Mouse (Mus musculus) lung, postnatal 0 days (tissue): ENCODE measurements around the gene Lhb. TPM values are rescaled to one million over a fixed set of nuclear protein-coding genes. Genes with fewer than 3 reads are reported as not detected.

Experiments used
- ATAC-seq: fragments of 200-750 bp; cut with Nextera tagmentation; 2 replicates; pipeline ENCODE4 v1.8.0; 2017; ENCODE audit warnings: moderate library complexity
- DNase-seq: peaks from one replicate; pipeline ENCODE4 v3.0.0-alpha.2; 2016; ENCODE audit warnings: low spot score
- H3K27ac ChIP-seq: fragments of 300-500 bp; sonication (generic); 2 replicates; pipeline ENCODE4 v1.5.1; 2014; ENCODE audit warnings: antibody characterized with exemption, mild to moderate bottlenecking, low read length, mixed read lengths
- H3K27me3 ChIP-seq: fragments of 300-500 bp; sonication (generic); replicated peaks from 2 replicates; pipeline ENCODE4 v1.6.1; 2014; ENCODE audit warnings: low read length, mixed read lengths; ENCODE audit not compliant: insufficient read depth
- H3K36me3 ChIP-seq: fragments of 300-500 bp; sonication (generic); 2 replicates; pipeline ENCODE4 v1.6.1; 2014; ENCODE audit warnings: low read length, mixed read lengths; ENCODE audit not compliant: insufficient read depth
- H3K4me1 ChIP-seq: fragments of 300-500 bp; sonication (generic); 2 replicates; pipeline ENCODE4 v1.6.1; 2014; ENCODE audit warnings: antibody characterized with exemption, low read depth, low read length, mixed read lengths; ENCODE audit not compliant: insufficient read depth
- H3K4me2 ChIP-seq: fragments of 300-500 bp; sonication (generic); replicated peaks from 2 replicates; pipeline ENCODE4 v1.6.1; 2014; ENCODE audit warnings: low read depth, mild to moderate bottlenecking, low read length, moderate library complexity, mixed read lengths
- H3K4me3 ChIP-seq: fragments of 300-500 bp; sonication (generic); 2 replicates; pipeline ENCODE4 v1.5.1; 2014; ENCODE audit warnings: low read depth, low read length
- H3K9ac ChIP-seq: fragments of 300-500 bp; sonication (generic); replicated peaks from 2 replicates; pipeline ENCODE4 v1.6.1; 2014; ENCODE audit warnings: low read depth, mild to moderate bottlenecking
- H3K9me3 ChIP-seq: fragments of 300-500 bp; sonication (generic); 2 replicates; pipeline ENCODE4 v1.6.1; 2016; ENCODE audit warnings: low read length, mixed read lengths
- CTCF ChIP-seq: IDR thresholded peaks from 2 replicates; pipeline ENCODE4 v1.5.1; 2016; ENCODE audit warnings: antibody characterized with exemption, mild to moderate bottlenecking
- EP300 ChIP-seq: IDR thresholded peaks from 2 replicates; pipeline ENCODE4 v1.6.1; 2016; ENCODE audit warnings: antibody characterized with exemption, mild to moderate bottlenecking, control low read depth
- WGBS: fragments of 180-500 bp; shearing (Covaris S2); extraction: QIAGEN DNeasy Blood & Tissue Kit; methylation state at CpG from one replicate; pipeline ENCODE4 v1.1.7; 2014; 5-methylcytosine and 5-hydroxymethylcytosine counted together
- polyA plus RNA-seq: library from polyadenylated mRNA; unstranded; fragments of >200 nt; fragmentation: Nextera tagmentation; extraction: Ambion mirVana; gene quantifications from 2 replicates; pipeline ENCODE4 v1.2.1, GENCODE M21; 2015

The Lhb gene
- polyA plus RNA-seq, 1 experiment from 2014 or later = 4.7 TPM

GRCm38 (mm10) chr7:45463987-45464778, 43.6 kb downstream of the Lhb start:
- Histone ChIP-seq H3K9ac (no peak overlapping the region), H3K4me1 (peaks cover 17% of the 10 kb centered on the region; the same call in 1 of the 2 replicates), H3K4me3 (no peak overlapping the region), H3K4me2 (no peak overlapping the region), H3K27me3 (no peaks in the 10 kb centered on the region), H3K9me3 (no peaks in the 10 kb centered on the region), H3K27ac (no peak overlapping the region), H3K36me3 (peaks cover 6% of the 10 kb centered on the region; the same call in 1 of the 2 replicates)
- ATAC-seq = no peak
- TF ChIP-seq CTCF = no peak
- TF ChIP-seq EP300 = no peak
- WGBS = 92% methylated on average over 7 of the region's 7 CpGs
- no peak for DNase-seq

GRCm38 (mm10) chr7:45465112-45465511, 44.5 kb downstream of the Lhb start:
- Histone ChIP-seq H3K27ac (no peak overlapping the region), H3K4me1 (peaks cover 16% of the 10 kb centered on the region; the same call in 1 of the 2 replicates), H3K9me3 (no peaks in the 10 kb centered on the region), H3K4me2 (no peak overlapping the region), H3K36me3 (peaks cover 6% of the 10 kb centered on the region; the same call in 1 of the 2 replicates), H3K27me3 (no peaks in the 10 kb centered on the region), H3K9ac (no peak overlapping the region), H3K4me3 (no peak overlapping the region)
- DNase-seq = no peak
- no peak for ATAC-seq
- TF ChIP-seq CTCF = no peak
- no peak for TF ChIP-seq EP300
- WGBS = 93% methylated on average over 12 of the region's 12 CpGs

- ATAC-seq = no peak
- Histone ChIP-seq H3K9me3 (no peaks in the 10 kb centered on the region), H3K27me3 (no peaks in the 10 kb centered on the region), H3K4me2 (peak overlapping the region; percentile 86; the same call in 1 of the 2 replicates), H3K27ac (no peak overlapping the region), H3K9ac (no peak overlapping the region), H3K4me1 (peaks cover 11% of the 10 kb centered on the region; the same call in 1 of the 2 replicates), H3K4me3 (no peak overlapping the region), H3K36me3 (peaks cover 6% of the 10 kb centered on the region; the same call in 1 of the 2 replicates)
- no peak for DNase-seq
- WGBS = 72% methylated on average over 9 of the region's 9 CpGs
- TF ChIP-seq CTCF (no peak; the same call in 1 of the 2 replicates), EP300 (no peak)
Observed at GRCm38 (mm10) chr7:45465549-45465948, 44.9 kb downstream of the Lhb start.

GRCm38 (mm10) chr7:45466283-45467089, 45.9 kb downstream of the Lhb start, which contains the start of gene Bax:
TSS of gene Bax (minus strand) at chr7:45466898.
- TF ChIP-seq EP300 (no peak), CTCF (peak; percentile 40)
- Histone ChIP-seq H3K9ac (peak within 1 kb of the TSS; percentile 63), H3K36me3 (peaks cover 6% of the 10 kb centered on the region; the same call in 1 of the 2 replicates), H3K4me3 (peak within 1 kb of the TSS; percentile 79), H3K27ac (peak within 1 kb of the TSS; percentile 57), H3K4me2 (peak within 1 kb of the TSS; percentile 86), H3K9me3 (no peaks in the 10 kb centered on the region), H3K4me1 (peaks cover 6% of the 10 kb centered on the region; the same call in 1 of the 2 replicates), H3K27me3 (no peaks in the 10 kb centered on the region)
- under 1% methylated on average over 49 of the region's 58 CpGs for WGBS
- DNase-seq = peak; percentile 99
- ATAC-seq = peak; percentile 92

GRCm38 (mm10) chr7:45467090-45467670, 46.6 kb downstream of the Lhb start:
- no peak overlapping the region for H3K27ac ChIP-seq
- peak; percentile 55 for ATAC-seq
- TF ChIP-seq EP300 (no peak), CTCF (no peak)

More at GRCm38 (mm10) chr7:45467090-45467670, 46.6 kb downstream of the Lhb start:
- Histone ChIP-seq H3K4me1 (peaks cover 6% of the 10 kb centered on the region; the same call in 1 of the 2 replicates), H3K4me3 (peak overlapping the region; percentile 79), H3K36me3 (peaks cover 6% of the 10 kb centered on the region; the same call in 1 of the 2 replicates), H3K9me3 (no peaks in the 10 kb centered on the region), H3K4me2 (peak overlapping the region; percentile 86), H3K9ac (0 out of 2 replicates have a peak overlapping the region, but pooled peaks have one; percentile 16), H3K27me3 (no peaks in the 10 kb centered on the region)
- WGBS = 25% methylated on average over 7 of the region's 7 CpGs
- DNase-seq = peak; percentile 74
